Mouse (Mus musculus): ENCODE results near the gene Gm20388. TPM values are rescaled to one million over a fixed set of nuclear protein-coding genes. Genes with fewer than 3 reads are reported as not detected.

The Gm20388 gene
- total RNA-seq, 4 experiments from 2014 or later: 0.17 to 15.1 (median 6.6) TPM

DNA sequence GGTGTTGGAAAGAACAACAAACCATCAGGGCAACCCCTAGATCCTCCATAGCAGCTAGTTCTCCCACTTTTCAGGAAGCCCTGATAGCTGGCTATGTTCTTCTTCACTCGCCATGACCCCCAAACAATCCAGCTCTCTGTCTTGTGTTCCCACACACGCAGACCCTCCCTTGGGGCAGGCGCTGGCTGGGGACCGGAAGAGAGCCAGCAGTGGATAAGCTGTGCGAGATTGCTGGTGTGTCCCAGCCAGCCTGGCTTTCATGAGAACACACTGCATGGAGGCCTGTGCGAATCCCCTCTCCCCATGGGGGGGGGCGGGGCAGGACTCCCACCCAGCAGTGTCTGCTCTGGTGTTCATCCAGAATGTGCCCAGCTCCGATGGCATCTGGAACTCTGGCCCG, 1278.4 kb downstream of the Gm20388 start:
- no peak for DNase-seq (ENCODE audit: low spot score in 2 of 2)

DNA sequence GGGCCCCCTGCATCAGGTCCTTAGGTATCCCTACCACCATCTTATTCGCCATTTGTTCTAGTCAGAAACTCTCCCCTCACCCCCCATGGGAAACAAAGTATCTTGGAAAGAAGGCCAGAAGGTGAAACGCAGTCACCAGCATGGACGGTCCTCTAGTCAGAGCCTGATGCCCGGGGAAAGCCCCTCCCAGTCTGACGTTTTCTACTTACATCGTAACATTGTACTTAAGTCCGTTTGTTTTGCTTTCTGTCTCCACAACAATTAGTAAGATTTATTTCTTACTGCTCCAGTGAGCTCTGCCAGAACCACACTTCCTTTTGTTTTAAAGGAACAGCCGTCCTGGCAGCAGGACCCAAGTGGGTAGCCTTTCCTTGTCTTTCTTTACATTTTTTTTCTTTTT, 1281.8 kb downstream of the Gm20388 start:
- DNase-seq (ENCODE audit: low spot score in 2 of 2): no peak

DNA sequence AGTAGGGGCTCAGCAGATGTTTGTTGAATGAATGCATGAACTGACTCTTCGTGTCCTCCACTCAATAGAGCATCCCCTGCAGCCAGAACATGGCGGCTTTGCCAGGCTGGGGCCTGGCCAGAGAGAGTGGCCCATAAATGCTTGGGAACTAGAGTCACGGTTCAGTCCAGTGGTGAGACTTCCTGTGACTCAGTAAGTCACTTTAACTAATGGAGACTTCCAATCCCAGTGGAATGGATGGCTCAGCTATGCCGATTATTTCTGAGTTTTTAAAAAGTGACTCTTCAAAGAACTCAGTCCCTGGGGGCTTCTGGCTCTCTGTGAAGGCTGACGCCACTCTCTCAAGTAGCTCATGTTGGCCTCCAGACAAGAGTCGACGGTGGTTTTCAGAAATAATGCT, 1285.3 kb downstream of the Gm20388 start:
- no peak for DNase-seq (ENCODE audit: low spot score in 2 of 2)

DNA sequence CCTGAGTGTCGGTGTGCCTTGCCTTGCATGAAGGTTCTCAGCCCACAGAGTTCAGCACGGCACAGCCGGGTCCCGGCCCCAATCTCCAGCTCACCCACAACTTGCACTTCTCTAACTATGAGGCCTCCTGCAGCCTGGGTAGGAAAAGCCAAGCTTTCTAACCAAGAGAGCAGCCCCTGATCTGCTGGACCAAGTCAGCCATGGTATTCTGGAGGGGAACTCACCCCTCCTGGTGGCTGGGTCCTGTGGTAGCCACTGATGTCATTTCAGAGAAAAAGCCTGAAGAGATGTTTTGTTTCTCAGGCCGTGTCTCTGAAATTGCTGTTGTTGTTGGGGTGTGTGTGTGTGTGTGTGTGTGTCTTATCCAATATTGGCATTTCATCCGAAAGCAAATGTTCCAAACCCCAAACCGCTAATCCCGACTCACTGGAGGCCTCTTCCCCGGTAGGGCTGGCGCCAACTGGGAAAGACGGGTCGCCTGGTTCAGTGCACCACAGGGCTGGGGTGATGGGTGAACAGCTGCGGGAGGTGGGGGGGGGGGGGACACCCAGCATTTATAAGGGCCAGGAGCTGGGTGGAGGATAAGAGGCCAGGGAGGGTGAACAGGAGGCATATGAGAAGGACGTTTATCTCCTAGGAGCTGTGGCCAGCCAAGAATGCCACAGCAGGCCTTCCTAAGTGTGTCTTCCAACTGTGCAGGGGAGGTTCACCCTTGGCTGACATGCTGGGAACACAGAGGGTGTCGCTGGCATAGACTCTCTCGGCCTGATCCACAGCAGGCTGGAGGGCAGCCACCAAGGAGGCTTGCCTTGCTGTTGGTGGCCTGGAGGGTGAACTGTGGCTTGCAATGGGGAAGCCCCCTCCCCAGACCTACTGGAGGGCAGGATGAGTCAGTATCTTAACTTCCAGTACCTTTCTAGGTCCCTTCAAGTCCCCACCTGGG, 1286.4 kb downstream of the Gm20388 start:
- no peak for DNase-seq (ENCODE audit: low spot score in 2 of 2)

DNA sequence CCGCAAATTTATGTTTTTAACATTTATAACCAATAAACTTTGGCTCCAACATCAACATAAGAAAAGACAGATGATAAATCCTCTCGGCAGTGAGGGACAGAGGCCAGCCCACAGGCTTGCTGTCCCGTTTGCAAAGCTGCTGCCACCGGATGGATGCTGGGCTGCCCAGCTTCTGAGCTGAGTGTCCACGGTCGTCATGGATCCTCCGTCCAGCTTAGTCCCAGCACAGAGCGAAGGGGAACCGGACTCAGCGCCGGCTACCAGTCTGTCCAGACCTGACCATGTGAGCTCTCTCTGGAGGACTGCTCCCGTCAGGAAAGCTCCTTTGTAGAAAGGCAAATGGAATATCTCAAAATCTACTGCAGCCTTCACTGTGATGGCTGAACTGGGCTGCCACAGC, 1289.4 kb downstream of the Gm20388 start:
- no peak for DNase-seq (ENCODE audit: low spot score in 2 of 2)

DNA sequence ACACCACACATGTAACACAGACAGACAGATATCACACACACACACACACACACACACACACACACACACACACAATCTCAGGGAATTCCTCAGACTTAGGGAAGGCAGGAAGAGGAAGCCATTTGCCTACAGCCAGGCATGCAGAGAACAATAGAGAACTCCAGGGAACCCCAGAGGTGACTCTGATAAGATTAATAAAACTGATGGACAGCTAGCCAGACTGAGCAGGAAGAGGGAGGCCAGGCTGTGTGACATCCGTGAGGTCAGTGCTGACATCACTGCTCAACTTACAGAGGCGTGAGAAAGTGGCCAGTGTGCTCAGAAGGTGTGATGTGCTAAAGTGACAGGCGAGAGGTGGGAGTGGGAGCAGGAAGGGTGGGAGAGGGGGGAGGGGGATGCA, 1290.3 kb downstream of the Gm20388 start:
- DNase-seq (ENCODE audit: low spot score in 2 of 2): no peak

DNA sequence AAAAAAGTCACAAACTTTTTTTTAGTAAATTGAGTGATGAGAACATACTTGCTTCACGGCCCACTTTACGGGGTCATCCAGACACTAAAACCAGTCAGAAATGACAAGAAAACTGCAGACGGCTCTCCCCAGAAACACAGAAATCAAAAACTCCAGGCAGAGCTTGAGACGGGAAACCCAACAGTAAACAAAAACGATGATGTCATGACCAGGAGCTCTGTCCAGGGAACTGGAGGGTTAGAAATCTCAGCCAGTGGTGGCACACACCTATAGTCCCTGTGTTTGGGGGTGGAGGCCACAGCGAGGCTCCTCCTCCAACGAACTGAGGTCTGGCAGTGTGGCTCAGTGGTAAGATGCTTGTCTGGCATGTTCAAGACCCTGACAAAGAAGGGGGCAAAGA, 1291.0 kb downstream of the Gm20388 start:
- DNase-seq (ENCODE audit: low spot score in 2 of 2): no peak

DNA sequence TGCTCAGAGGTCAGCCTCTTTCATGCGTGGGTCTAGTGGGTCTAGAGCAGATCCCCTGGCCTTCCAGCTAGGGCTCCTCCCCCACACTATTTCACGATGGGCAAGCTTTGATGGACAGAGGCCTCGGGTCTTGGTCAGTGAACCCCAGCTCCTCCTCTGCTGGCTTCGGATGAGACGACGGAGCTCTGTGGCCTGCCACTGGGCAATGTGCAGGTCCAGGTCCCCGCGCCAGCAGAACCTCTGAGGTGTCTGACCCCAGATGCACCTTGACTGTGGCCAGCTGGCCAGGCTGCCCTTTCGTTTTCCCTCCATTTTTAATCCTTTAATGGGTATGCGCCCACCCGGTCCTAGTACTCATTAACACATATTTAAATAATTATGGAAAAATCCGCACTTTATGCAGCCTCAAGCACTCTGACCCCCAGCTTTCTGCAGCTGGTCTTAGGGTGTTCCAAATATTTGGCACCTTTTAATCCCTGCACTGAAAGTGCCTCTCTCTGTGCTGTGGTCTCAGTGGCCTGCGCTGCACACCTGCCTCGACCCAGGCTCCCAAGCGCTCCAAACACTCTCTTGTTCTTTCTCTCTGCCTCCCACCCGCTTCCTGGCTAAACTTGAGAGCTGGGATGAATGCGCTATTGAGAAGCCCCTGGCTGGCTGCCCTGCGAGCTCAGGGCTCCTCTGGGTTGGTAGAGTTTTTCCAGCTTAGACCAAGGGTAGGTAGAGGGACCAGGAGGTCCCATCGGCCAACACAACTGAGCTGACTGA, 1293.2 kb downstream of the Gm20388 start:
- peak; percentile 68 to 70 for DNase-seq (ENCODE audit: low spot score in 2 of 2)

DNA sequence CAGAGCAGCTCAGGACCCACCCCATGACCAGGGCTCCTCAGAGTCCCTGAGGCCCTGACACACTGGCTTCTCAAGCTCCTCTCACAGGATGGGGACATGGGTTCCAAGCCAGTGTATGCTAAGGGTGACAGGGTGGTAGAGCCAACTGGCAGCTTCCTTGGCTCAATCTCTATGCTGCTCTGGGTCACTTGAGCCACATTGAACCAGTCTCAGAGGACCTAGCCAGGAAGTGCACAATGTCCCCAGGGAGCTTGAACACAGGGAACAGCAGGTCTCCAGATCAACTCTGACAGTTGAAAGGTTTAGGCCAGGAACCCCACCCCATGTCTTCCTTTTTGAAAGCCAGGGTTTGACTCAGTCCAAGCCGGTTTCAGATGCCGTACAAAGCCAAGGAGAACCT, 1296.5 kb downstream of the Gm20388 start:
- no peak for DNase-seq (ENCODE audit: low spot score in 2 of 2)

DNA sequence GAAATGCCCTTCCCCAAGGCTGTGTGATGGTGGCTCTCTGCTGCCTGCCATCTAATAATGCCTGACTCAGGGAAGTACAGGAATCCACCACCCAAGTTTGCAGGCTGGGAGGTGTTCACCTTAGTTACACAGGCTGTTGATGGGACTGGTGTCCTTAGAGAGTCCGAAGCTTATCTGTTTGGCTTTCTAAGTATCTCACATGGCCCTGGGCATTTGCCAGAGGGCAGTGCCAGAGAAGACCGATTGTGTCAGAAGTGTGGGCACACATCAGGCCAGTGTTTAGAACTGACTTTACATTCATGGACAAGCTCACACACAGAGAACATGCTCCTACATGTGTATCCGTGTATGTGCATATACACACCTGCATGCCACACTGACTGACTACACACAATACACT, 1300.0 kb downstream of the Gm20388 start:
- no peak for DNase-seq (ENCODE audit: low spot score in 2 of 2)

DNA sequence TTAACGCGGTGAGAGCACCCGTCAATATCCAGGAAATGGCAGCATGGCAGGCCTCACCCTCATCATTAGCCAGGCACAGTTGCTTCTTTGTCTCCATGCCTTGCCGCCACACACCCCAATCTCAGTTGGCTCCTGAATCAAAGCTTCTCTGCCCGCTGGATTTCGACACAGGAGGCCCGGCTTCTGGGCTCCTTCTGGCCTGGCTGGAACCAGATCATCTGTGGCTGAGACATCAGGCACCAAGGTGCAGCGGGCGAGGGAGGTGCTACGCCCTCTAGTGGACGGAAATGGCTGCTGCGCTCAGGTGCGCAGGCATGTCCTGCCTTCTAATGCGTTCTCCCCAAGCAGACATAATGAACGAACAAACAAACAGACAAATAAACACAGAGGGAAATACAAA, 1302.6 kb downstream of the Gm20388 start:
- no peak for DNase-seq (ENCODE audit: low spot score in 2 of 2)

DNA sequence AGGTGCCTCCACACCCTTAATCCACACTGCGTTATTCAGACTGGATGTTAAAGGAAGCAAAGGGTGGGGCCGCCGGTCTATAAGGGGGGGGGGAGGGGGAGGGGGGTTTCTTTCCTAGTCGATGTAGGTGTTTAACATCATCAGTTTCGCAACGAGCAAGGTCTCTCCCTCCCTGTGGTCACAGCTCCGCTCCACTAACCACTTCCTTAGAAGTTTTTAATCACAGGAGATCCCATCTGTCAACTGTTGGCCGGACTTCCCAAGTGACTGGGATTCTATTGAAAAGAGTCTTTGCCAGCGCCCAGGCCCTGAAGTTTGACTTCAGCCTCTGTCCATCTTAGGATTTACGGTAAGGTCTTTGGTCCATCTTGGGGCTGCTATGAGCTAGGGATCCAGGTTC, 1303.0 kb downstream of the Gm20388 start:
- no peak for DNase-seq (ENCODE audit: low spot score in 2 of 2)

DNA sequence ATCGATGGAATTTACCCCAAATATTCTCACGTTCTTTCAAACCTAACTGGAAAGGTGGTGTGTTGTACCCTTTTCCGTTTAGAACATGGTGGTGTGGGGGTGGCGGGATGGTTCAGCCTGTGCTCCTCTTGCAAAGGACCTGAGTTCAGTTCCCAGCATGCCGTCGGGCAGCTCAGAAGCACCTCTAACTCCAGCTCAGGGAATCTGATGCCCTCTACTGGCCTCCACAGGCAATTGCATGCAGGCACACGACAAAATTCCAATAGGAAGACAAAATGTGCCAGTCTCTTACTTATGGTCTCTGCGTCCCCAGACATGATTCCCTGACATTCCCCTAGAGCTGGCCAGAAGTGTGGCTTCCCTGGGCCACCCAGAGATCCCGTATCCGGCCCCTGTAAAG, 1304.3 kb downstream of the Gm20388 start:
- no peak for DNase-seq (ENCODE audit: low spot score in 2 of 2)

DNA sequence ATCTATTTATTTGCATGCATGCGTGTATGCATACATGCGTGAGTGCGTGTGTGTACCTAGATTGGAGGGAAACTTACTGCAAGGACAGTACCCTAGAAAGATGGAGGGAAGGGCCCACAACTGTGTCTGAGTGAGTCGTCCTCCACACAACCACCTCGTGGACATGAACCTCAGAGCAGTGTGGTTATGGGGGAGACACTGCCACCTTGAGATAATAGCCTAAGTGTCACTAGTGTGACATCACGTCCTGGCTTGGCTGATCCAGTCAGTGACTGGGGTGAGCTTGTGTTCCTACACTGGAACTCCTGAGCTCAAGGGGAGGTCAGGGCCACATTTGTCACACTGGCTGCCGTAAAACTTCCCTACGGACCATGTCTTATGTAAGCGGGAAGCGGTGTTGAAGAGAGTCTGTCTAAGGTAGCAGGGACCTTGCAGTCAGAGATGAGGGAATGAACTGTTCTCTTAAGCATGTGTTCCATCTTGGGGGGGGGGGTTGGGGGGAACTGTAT, 1305.9 kb downstream of the Gm20388 start:
- DNase-seq (ENCODE audit: low spot score in 2 of 2): no peak

DNA sequence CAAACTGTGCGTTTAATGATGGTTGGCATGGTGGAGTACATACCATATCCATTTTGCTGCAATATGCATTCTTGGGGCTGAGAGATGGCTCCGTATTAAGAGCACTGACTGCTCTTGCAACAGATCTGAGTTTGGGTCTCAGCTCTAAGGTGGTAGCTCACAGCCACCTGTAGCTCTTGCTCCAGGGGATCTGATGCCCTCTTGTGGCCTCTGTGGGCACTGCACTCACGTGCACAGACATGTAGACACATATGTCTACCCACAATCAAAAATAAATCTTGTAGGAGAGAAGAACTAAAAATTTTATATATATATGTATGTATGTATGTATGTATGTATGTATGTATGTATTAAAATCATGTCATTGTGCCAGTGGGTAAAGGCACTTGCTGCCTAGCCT, 1307.8 kb downstream of the Gm20388 start:
- DNase-seq (ENCODE audit: low spot score in 2 of 2): no peak

DNA sequence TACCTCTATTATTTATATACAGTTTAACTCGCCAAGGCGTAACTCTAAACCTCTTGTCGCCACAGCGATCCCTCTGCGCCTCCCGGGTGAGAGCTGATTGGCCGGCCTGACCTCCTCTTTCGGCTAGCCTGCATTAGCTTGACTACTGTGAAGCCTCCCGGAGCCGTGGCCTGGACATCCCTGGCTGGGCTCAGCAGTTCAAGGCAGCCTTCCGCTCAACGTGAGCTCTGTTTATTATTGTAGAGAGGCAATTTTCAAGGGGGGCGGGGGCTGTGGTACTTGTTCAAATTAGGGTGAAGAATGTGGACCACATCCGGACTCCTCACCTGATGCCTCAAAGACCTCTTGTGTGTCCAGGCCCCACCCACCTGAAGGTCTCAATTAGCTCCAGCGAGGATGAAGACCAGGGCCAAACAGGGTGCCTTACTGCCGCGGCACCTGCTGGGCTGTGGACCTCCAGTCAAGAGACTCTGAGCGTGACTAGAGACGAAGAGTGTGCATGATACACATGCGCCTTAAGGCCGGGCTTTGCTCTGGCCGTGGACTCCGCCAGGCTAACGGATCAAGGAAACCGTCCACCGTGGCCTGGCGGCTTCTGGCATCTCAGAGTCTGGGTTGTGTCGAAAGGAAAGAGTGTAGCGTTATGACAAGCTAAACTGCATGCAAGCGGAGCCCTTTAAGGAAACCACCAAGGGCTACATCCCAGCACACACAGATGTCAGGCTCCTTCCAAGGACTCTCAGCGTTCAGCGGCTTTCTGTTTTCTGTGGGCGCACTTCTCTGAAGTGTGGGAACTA, 1309.7 kb downstream of the Gm20388 start:
- no peak for DNase-seq (ENCODE audit: low spot score in 2 of 2)

DNA sequence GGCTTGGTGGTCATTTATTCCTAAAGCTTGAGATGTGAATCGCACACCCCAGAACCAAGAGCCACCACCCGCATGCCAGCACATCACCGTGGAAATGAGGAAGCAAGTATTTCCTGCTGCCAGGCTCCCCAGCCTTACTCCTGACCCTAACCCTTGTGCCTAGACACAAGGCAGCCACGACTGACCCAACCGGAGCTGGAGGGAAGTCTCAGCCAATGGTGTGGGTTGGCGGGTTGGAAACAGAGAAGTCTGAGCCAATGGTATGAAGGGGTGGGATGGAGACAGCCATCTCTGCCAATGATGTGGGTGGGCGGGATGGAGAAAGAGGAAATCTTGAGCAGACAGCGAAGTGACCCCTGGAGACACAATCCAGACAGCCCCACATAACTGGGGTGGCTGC, 1314.1 kb downstream of the Gm20388 start:
- DNase-seq (ENCODE audit: low spot score in 2 of 2): no peak

DNA sequence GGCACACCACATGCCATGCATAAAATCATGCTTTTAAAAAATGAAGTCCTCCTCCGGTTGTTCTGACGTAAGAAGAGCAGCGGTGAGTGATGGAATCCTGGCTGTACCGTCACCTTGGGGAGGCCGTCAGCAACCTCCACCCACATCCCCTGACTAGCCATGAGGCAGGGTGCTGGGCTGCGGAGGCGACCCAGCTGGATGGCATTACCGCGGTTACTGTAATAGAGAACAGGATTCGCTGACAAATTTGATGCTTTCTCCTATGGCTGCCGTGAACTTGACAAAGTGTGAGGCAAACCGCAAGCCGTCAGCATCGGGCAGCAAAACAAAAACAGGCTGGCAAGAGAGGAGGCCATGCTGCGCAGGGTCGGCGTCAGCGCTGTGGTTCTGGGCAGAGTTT, 1317.1 kb downstream of the Gm20388 start:
- peak; percentile 23 to 37 for DNase-seq (ENCODE audit: low spot score in 2 of 2)

DNA sequence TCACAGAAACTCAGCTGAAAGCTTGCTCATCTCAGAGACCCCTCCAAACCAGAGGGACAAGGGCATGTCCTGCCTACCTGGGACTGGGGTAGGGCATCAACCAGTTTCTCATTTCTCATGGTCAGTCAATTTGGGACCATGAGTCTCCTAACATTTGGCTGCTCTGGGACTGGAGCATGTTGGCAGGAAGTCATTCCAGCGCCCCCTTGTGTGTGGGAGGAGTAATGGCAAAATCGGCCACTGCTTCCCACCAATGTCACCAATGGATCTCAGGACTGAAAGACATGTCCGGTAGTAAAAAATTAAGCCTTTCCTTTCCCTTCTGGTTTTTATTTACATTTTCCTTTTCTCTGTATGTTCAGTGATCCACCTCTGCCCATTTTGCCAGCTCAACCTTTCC, 1318.3 kb downstream of the Gm20388 start:
- no peak for DNase-seq (ENCODE audit: low spot score in 2 of 2)

DNA sequence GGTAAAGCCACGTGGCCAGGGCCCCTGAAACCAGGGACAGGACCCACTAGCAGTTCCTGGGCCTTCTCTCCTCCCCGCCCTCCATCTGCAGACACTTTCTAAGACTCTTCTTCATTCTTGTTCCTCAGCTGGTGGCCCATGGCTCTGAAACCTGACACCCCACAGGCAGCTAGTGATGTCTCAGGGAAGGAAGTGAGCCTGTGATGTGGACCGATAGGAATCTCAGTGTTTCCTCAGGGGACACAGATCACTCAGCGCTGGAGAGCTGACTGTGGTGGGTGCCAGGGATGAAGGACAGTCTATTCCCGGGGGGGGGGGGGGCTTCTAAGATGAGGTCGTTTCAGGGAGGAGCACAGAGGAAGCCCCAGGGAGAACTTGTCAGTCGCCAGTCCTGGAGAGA, 1318.9 kb downstream of the Gm20388 start:
- DNase-seq (ENCODE audit: low spot score in 2 of 2): no peak

DNA sequence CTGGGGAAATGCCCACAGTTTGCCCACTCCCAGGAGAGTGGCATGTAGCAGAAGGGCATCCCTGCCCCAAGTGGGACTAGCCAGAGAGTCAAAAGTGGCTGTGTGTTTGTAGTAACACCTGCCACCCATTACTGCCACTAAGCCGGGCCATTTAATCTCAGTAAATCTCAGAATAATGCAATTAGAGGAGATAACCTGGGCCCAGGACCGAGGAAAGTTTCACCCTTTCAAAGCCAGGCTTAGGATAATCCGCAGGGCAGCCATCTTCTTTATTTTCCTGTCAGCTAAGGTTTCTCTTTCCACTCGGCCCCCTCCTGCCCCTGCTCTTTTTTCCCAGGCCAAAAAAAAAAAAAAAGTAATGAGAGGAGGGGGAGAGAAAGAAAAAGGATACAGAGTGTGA, 1322.6 kb downstream of the Gm20388 start:
- DNase-seq (ENCODE audit: low spot score in 2 of 2): no peak

DNA sequence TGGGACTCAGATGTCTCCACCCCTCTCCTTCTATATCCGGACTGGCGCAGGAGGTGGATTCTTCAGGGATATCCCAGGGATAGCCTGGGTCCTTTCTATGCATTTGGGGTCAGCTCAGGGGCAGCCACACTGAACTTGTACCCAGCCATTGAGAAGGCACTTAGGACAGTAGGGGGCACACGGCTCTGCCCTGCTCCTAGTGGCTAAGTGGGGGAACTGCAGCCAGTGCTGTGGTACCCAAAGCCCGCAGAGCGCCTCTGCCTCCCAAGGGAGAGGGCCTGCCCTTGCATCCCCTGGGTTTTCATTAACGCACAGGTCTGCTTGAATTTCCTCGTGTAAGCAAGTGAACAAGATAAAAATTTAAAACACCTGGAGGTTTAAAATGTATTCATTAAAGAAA, 1324.3 kb downstream of the Gm20388 start:
- DNase-seq (ENCODE audit: low spot score in 2 of 2): no peak
